Mouse (Mus musculus) adrenal gland, adult 2 months (tissue): ENCODE data around the gene Zbtb39. TPM values are rescaled to one million over a fixed set of nuclear protein-coding genes. Genes with fewer than 3 reads are reported as not detected.
"Not testable (repeated sequence)": the region's sequence is repeated elsewhere in the genome, so short reads cannot be mapped to it uniquely, and the experiment has no call there.

ENCODE experiments used
- DNase-seq: peaks from one replicate; pipeline ENCODE4 v3.0.0; 2021
- polyA plus RNA-seq: library from polyadenylated mRNA; depleted of rRNA; stranded (reverse); fragments of >200 nt; gene quantifications from 2 replicates; pipeline ENCODE4 v1.2.3, GENCODE M21; 2012
- total RNA-seq, 2 experiments: library from RNA; stranded (reverse); gene quantifications; 2 replicates each; pipeline ENCODE4 v1.2.3; 2021

Zbtb39 gene
- total and polyA plus RNA-seq, 3 experiments, result 5.8 to 11.8 (median 11.0) TPM

GRCm38 (mm10) chr10:127737552-127737951 is 1.8 kb upstream of the Zbtb39 start:
- no peak for DNase-seq

DNA sequence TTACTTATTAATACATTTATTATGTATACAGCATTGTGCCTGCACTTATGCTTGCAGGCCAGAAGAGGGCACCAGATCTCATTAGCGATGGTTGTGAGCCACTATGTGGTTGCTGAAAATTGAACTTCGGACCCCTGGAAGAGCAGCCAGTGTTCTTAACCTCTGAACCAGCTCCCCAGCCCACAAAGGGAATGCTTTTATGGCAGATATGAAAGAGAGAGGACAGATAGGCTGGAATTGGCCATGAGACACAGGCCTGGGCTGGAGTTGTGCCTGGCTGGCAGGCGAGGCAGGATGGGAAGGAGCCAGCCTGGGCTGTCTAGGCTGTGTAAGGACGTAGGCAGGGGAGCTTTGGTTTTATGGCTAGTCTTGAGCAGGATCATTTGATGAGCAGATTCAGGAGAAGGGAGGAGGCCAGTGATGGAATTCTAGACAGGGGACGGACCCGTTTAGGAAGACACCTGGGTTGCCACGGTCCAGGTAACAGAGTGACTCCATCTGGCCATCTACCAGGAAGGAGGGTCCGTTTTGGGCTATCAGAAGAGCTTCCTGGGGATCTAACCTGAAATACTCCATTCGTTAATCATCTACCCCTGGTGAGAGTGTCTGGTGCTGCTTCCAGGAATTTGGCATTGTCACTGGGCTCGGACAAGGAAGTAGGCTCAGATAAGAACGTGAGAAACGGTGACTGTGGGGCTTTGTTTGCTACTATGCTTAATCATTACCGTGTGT is 1.0 kb upstream of the Zbtb39 start:
- DNase-seq, result peak; percentile 33

DNA sequence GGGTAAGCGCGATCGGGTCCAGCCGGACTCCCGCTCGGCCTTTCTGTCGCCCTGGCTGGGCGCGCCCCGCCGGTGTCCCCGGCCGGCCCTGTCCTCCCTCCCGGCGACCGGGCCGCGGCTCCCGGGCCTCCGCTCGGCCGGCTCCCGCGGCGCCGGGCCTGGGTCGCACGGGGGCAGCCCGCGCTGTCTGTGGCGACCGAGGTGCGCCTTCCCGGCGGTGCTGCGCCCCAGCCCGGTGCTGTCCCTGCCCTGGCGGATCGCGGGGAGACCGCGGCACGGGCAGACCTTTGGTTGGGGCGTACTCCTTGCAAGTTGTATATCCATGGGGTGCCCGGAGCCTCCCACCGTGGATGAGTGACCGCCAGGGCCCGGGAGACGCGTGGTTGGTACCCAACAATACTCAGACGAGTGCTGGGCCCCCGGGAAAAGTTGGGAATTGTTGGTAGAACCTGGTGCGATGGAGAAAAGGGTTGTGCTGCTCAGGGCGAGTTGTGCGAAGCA is 373 bp downstream of the Zbtb39 start:
- no peak for DNase-seq

DNA sequence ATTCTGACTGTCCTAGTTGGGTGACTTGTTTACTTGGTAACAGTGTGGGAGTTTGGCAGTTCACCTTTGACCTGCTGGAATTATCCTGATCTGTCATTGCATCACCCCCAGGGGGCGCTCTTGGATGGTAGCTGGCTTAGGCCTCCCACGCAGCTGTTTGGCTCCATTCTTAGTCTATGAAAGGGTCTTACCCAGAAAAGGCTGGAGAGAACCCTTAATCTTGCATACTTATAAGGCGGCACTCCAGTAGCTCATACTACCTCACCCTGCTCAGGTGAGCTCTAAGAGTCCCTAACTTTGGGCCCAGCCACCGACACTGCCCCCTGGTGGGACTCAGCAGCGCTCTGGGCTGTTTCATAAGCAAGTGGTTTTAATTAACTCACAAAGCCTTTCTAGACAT is 5.3 kb downstream of the Zbtb39 start:
- peak; percentile 57 for DNase-seq

DNA sequence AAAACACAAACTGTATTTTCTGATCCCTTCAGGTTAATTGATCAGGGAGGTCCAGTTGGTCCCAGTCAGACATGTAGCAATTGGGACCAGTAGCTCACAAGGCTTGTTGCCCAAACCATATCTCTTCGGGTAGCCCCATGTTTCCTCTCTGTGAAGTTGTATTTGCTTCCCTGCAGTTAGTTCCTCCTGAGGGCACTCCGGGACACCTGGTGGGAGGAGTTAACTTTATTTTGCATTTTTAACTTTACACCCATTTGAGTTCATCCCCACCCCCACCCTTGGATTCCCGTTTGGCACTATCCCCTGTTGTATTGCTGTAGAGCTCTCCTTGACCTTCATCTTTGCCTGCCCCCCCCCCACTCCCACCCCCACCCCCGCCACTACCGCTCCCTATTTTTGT is 6.5 kb downstream of the Zbtb39 start:
- no peak for DNase-seq

GRCm38 (mm10) chr10:127747254-127747653 is 7.9 kb downstream of the Zbtb39 start:
- DNase-seq, result no peak

DNA sequence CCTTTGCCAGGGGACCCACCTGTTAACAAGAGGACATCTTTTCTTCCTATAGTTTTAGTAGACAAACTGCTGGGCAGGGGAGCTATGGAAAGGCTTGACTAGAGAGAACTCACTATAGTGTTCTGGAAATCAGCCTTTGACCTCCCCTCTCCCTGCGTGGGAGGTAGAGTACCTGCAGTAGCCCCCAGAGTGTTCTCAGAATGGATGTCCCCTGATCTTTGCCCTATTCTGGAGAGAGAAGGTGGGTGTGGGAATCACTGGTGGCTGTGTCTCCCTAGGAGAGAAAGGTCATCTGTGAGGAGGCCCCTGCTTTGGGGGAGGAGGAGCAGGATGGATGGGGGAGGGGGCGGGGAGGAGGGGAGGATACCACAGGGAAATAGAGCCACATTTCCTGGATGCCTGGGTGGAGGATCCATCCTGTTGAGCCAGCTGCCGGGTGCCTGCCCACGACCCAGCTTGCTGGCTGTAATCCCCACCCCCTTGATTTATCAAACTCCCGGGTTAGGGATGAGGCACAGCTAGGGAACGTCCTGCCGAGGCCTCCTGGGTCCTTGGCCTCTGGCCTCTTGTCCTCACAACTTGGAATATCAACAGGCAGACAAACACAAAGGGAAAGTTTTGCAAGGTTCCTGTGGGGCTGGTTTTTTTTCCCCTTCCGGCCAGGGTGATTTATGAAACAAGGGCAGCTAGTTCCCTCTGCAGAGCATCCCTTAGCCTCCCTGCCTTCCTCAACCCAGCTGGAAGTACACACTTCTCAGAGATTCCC is 9.7 kb downstream of the Zbtb39 start:
- DNase-seq, result peak; percentile 87

DNA sequence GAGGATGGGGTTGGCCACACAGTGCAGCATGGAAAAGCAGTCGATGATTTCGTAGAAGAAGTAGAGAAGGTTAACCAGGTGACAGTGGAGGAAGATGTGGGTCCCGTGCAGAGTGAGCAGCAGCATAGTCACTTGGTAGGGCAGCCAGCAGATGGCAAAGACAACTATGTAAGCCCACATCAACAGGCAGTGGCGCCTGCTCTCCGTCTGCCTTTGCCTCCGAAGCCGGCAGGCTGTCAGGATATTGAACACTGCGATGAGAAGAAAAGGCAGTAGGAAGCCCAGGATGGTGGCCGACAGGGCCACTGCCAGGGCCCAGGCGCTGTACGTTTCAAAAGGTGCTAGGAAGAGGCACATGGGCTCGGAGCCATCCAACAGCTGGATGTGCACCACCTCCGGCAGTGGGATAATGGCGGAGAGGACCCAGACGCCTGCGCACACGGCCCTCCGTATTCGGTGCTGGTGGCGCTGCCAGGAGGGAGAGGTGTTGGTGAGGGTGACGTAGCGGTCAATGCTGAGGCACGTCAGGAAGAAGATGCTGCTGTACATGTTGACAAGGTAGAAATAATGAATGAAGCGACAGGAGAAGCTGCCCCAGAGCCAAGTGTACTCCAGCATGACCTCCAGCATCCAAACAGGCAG is 10.9 kb downstream of the Zbtb39 start:
- DNase-seq, result no peak

DNA sequence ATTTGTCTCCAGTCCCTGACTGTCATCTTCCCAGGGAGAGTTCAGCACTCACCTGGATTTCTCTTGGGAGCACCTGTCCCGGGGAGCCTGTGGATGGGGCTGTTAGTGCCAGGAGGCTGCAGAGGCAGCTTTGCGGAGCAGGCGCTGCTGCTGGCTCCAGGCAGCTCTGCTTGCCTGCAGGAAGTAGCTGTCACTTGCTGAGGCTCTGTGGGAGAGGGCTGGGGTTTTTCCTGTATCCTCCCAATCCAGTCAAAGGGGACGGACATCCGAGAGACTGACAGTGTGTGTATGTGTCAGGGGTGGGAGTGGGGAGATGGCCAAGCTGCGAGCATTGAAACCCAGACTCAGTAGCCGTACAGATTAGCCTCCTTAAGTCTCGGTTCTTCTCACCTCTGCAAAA is 12.2 kb downstream of the Zbtb39 start, which contains the start of gene Gpr182:
TSS of gene Gpr182 (minus strand) at position 185 of the 400 bp plus-strand sequence.
- DNase-seq, result peak; percentile 60

DNA sequence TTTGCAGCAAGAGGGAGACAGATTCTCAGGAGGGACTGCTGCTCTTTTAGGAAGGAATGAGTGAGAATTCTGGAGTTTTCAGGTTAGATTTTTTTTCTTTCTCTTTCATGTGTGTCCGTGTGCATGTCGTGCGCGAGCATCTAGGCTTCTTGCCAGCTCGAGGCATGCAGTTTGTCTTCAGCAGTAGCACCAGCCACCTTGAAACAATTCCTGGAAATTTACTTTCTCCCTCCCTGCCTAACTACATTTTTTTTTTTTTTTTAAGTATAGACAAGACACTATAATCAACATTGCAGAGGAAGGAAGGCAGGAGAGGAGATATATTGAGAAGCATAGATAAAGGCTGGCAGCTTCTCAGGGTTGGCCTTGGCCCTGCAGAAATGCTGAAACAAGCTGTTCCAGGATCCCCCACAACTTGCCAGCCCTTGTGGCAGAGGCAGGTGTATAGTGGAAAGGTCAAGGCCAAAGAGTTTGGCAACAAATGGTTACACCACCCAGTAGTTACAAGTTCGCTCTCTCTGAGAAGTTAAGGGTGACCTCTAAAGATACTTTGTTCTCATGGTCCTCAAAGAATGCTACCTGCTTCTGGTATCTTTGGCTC is 15.3 kb downstream of the Zbtb39 start:
- peak; percentile 73 for DNase-seq

- peak; percentile 22 for DNase-seq
These were observed 15.9 kb downstream of the Zbtb39 start for GRCm38 (mm10) chr10:127755246-127755645.

DNA sequence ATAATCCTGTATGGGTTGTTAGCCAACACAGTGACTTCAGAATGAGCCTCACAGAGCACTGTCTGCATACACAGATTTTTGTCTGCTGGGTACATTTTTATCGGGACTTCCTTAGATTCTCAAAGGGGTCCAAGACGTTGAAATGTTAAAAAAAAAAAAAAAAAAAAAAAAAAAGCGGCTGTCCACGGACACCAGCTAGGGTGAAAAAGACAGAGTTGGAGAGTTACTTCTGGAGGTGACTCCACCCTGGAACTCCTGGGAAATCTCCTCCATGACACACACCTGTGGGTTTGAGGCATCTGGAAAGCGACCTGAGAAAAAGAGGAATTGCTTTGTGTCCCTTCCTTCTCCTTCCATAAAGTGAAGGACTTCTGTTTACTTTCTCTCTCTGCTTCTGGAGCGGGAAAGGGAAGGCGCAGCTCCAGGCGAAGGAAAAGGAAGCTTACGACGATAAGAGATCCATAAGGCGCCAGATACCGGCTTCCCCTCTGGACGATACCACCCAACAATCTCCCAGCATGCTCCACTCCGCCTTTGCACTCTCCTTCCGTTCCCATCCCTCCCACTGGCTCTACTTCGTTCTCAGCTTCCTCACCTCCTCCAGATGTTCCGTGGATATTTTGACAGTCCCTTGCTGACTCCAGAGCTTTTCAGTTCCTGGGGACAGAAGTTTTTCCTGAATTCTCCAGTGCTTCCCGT is 16.6 kb downstream of the Zbtb39 start:
- peak; percentile 23 for DNase-seq

GRCm38 (mm10) chr10:127759181-127760110 is 20.1 kb downstream of the Zbtb39 start, which contains the start of the genes Rdh1 and Rdh16f1:
Rdh1 (plus strand) TSS chr10:127759721.
Rdh16f1 (plus strand) TSS chr10:127759787.
- peak; percentile 55 for DNase-seq

- DNase-seq, result not testable (repeated sequence)
These were observed 23.6 kb downstream of the Zbtb39 start for GRCm38 (mm10) chr10:127762926-127763325.

DNA sequence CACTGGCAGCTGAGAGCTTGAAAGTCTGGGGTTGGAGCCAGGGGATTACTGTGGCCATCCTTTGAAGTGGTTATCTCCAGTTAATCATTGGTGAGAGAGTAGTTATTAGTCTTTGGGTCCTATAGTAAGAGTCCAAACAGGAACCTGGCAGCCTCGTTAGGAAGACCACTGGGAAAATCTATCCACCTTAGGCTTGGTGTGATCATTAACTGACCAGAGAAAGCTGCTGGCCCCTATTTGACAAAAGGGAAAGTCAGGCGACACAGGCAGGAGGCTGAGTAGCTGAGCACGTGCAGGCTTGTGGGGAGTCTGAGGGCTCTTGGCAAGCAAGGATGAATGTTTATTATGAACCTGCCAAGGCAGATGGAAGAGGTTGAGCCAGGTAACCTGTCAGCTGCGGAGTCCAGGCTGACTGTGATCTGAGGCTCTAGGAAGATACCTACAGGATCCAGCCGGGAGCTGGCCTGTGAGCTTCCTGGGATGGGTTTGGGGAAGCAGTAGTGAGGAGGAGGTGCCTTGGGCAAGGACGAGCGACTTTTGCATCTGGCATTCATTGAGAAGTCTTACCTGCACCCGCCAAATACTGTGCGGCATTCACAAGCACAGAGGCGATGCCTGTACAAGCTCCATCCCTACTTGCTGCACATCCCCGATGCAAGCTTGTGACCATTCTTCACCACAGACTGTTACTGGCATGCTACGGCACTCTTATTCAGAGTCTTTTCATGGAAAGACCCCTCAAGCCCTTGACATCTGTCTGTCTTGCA is 24.8 kb downstream of the Zbtb39 start:
- DNase-seq, result peak; percentile 7

DNA sequence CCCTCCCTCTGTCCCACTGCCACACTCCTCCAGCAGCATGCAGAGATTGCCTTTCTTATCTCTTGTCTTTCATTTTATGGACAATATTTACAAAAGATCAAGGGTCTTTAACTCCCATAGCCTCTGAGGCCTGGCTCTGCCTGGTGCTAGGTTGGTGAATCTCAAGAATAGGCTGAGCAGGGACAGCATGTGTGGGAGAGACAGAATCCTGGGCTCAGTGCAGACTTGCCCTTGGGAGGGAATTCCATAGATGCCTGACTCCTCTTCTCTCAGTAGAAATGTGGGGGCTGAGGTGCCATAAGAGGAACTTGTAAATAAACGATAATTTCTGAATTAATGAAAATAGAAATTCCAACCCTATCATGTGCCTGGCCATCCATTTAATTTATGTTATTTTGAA is 27.2 kb downstream of the Zbtb39 start:
- no peak for DNase-seq

DNA sequence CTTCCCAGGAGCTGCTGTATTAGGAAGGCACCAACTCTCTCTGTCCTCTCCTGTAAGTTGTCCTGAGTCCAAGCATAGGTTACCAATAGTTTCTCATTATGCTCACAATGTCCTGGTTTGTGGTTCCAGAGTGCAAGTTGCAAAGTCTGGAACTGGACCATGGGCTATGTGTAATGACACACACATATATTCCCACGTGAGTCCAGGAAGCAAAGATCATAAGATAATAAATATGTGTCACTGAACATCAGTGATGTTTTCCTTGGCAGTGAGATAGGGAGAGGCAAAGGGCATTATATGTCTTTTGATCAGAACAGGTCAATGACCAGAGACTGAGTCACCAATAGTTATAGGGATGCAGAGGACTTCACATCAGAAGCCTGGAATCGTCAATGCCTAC is 36.7 kb downstream of the Zbtb39 start, which contains the start of gene Rdh9:
TSS of gene Rdh9 (plus strand) at position 376 of the 400 bp plus-strand sequence.
- DNase-seq, result no peak

DNA sequence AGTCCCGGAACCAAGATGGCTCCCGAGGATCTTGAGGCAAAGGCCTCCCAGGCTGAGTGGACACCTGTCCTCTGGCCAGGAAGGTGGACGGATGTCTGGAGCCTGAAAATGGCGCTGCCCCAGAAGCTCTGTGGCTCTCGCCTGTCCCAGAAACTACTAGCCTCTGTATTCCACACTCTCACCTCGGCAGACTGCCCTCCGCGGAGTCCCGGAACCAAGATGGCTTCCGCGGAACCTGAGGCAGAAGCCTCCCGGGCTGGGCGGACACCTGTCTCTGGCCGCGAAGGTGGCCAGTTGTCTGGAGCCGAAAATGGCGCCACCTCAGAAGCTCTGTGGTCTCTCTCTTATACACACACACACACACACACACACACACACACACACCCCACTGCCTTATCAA is 43.0 kb downstream of the Zbtb39 start:
- DNase-seq, result not testable (repeated sequence)

DNA sequence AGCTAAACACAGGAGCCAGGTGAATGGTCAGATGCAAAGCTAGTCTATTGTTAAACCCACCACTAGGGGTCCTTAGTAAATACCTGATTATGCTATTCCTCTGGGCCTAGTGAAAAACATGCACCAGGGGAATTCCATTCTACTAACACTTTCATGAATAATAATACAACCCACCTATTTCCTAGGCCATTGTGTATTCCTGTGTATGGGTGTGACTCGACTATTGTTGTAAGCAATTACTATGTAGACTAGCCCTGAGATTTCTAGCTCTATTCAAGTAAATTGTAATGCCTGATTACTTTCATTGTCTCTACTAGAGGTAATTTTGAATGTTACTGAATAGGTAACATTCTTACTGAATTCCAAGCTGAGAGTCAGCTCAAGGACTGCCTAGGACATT is 46.1 kb downstream of the Zbtb39 start:
- not testable (repeated sequence) for DNase-seq
